Mouse (Mus musculus) heart, adult 18-20 months (tissue): ENCODE measurements around the gene Plcxd1. TPM values are rescaled to one million over a fixed set of nuclear protein-coding genes. Genes with fewer than 3 reads are reported as not detected.
A peak's percentile ranks its signal among the peaks of the same experiment; 100 is the strongest.
"Not testable (repeated sequence)": the region's sequence is repeated elsewhere in the genome, so short reads cannot be mapped to it uniquely, and the experiment has no call there.

ENCODE experiments used
- DNase-seq, 2 experiments: peaks; one replicate each; pipeline ENCODE4 v3.0.0; 2021 to 2022; ENCODE audit warnings: mixed read lengths in 1 of 2
- long read RNA-seq, 2 experiments: library from polyadenylated mRNA; stranded (forward); transcript quantifications; one replicate each; pipeline ENCODE4 v2.0.0; 2021
- total RNA-seq, 2 experiments: library from RNA; stranded (reverse); gene quantifications; 2 replicates each; pipeline ENCODE4 v1.2.3; 2021

Plcxd1 gene
- not detected for total RNA-seq
- long read RNA-seq, experiment 1, result 0 reads
- long read RNA-seq, experiment 2, result 0 reads

- no peak for DNase-seq
These were observed at the start of gene Plcxd1 for GRCm38 (mm10) chr5:110099656-110100580. Gene Plcxd1, plus strand, starts transcription at chr5:110099969.

GRCm38 (mm10) chr5:110057637-110058408 is 41.9 kb upstream of the Plcxd1 start:
- DNase-seq, result peak; percentile 93

- DNase-seq, result not testable (repeated sequence)
These were observed 27.4 kb upstream of the Plcxd1 start, which contains the start of gene Gm17655 for GRCm38 (mm10) chr5:110072413-110072812. Gene Gm17655, minus strand, starts transcription at chr5:110072513.

- no peak for DNase-seq
These were observed 16.8 kb upstream of the Plcxd1 start for GRCm38 (mm10) chr5:110082961-110083360.

- DNase-seq, result no peak
These were observed 13.5 kb upstream of the Plcxd1 start for GRCm38 (mm10) chr5:110086161-110086866.

GRCm38 (mm10) chr5:110091546-110091945 is 8.2 kb upstream of the Plcxd1 start:
- no peak for DNase-seq

GRCm38 (mm10) chr5:110094030-110094846 is 5.5 kb upstream of the Plcxd1 start, which contains the start of gene Gm35315:
Gene Gm35315, minus strand, starts transcription at chr5:110094420.
- peak; percentile 90 to 92 for DNase-seq

- no peak for DNase-seq
These were observed 4.9 kb upstream of the Plcxd1 start for GRCm38 (mm10) chr5:110094847-110095213.

GRCm38 (mm10) chr5:110098991-110099477 is 735 bp upstream of the Plcxd1 start:
- DNase-seq, result no peak

- peak in 1 of 2 experiments; percentile 7 for DNase-seq
These were observed 1.3 kb downstream of the Plcxd1 start for GRCm38 (mm10) chr5:110100921-110101631.

GRCm38 (mm10) chr5:110101716-110102347 is 2.1 kb downstream of the Plcxd1 start:
- DNase-seq, result peak in 1 of 2 experiments; percentile 22

GRCm38 (mm10) chr5:110102429-110102828 is 2.7 kb downstream of the Plcxd1 start:
- DNase-seq, result peak in 1 of 2 experiments; percentile 8

GRCm38 (mm10) chr5:110102853-110103625 is 3.3 kb downstream of the Plcxd1 start:
- no peak for DNase-seq

- no peak for DNase-seq
These were observed 4.3 kb downstream of the Plcxd1 start for GRCm38 (mm10) chr5:110103901-110104615.

- DNase-seq, result no peak
These were observed 5.0 kb downstream of the Plcxd1 start for GRCm38 (mm10) chr5:110104616-110105380.

- DNase-seq, result peak in 1 of 2 experiments; percentile 17
These were observed 6.5 kb downstream of the Plcxd1 start for GRCm38 (mm10) chr5:110106140-110106871.
